In the genomic region with DNA sequence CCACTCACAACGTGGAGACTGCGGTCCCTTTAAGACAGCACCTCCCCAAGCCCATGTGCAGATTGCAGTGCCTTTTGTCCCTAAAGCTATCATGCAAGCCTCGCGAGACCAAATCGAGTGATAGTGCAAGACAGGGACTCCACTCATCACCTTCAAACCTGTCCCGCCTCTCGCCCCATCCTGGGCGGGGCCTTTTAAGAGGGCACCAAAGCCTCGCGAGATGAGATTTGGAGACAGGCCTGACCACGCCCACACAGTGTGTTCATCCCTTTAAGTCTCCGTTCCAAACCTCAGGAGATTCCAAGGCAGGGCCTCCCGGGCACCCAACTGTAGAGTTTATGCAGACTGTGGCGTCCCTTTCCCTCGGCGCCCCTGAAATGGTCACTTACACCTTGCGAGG, we compare ENCODE assay signal across 25 mouse cellular contexts.
A peak's percentile ranks its signal among the peaks of the same experiment; 100 is the strongest.
DNase-seq lines count a peak whose midpoint lies in the region; ATAC-seq lines count a peak whose summit lies in the region.
"Had no signal": no experiment of that assay in that cellular context is flagged by ENCODE, and none has a peak within 500 bp of the region (broad histone marks: within the 10 kb centered on the region; RNA-seq: fewer than 3 reads in every experiment).

No protein-coding gene starts in this region.

- H3K36me3 ChIP-seq in kidney, embryonic 15.5 days: no peaks in the 10 kb centered on the region
- no peaks in the 10 kb centered on the region for H3K36me3 ChIP-seq in kidney, embryonic 14.5 days (ENCODE audit: control insufficient read depth, insufficient read depth, low read length)
- H3K36me3 ChIP-seq in hindbrain, embryonic 10.5 days: no peaks in the 10 kb centered on the region
- H3K36me3 ChIP-seq: forebrain, embryonic 10.5 days; heart, embryonic 10.5 days; heart, embryonic 13.5 days; hindbrain, embryonic 12.5 days; hindbrain, embryonic 15.5 days had no signal

- H3K9me3 ChIP-seq in kidney, embryonic 15.5 days (replicated peaks): no peaks in the 10 kb centered on the region
- no peaks in the 10 kb centered on the region for H3K9me3 ChIP-seq in kidney, embryonic 14.5 days (ENCODE audit: control insufficient read depth, low read length)
- H3K9me3 ChIP-seq in hindbrain, embryonic 10.5 days: no peaks in the 10 kb centered on the region
- H3K9me3 ChIP-seq: forebrain, embryonic 10.5 days; forebrain, embryonic 13.5 days; heart, embryonic 10.5 days; heart, embryonic 13.5 days; hindbrain, embryonic 12.5 days; hindbrain, embryonic 15.5 days had no signal

- 0 out of 2 replicates have a peak, but pooled peaks cover 4% of the 10 kb centered on the region for H3K27me3 ChIP-seq in kidney, embryonic 15.5 days
- no peaks in the 10 kb centered on the region for H3K27me3 ChIP-seq in kidney, embryonic 14.5 days (ENCODE audit: control insufficient read depth, insufficient read depth, low read length)
- H3K27me3 ChIP-seq in hindbrain, embryonic 10.5 days (ENCODE audit: insufficient read depth, poor library complexity, severe bottlenecking): no peaks in the 10 kb centered on the region
- H3K27me3 ChIP-seq: CH12.LX; forebrain, embryonic 13.5 days; heart, embryonic 13.5 days; hindbrain, embryonic 12.5 days; hindbrain, embryonic 15.5 days had no signal

- no peak overlapping the region for H3K9ac ChIP-seq in kidney, embryonic 15.5 days
- no peak overlapping the region for H3K9ac ChIP-seq in kidney, embryonic 14.5 days (ENCODE audit: low read depth, low read length)
- H3K9ac ChIP-seq: forebrain, embryonic 13.5 days; heart, embryonic 13.5 days; hindbrain, embryonic 12.5 days; hindbrain, embryonic 15.5 days had no signal

- no peak overlapping the region for H3K27ac ChIP-seq in kidney, embryonic 15.5 days
- H3K27ac ChIP-seq in kidney, embryonic 14.5 days (ENCODE audit: low read depth, low read length): no peak overlapping the region
- H3K27ac ChIP-seq in hindbrain, embryonic 10.5 days: no peak overlapping the region
- H3K27ac ChIP-seq: forebrain, embryonic 10.5 days; forebrain, embryonic 13.5 days; heart, adult 2 months; heart, embryonic 10.5 days; heart, embryonic 13.5 days; hindbrain, embryonic 12.5 days; hindbrain, embryonic 15.5 days had no signal

- WGBS in kidney, embryonic 15.5 days: 89% methylated on average over 17 of the region's 17 CpGs
- 88% methylated on average over 17 of the region's 17 CpGs for WGBS in kidney, embryonic 14.5 days
- 87% methylated on average over 17 of the region's 17 CpGs for WGBS in hindbrain, embryonic 10.5 days

- no peaks in the 10 kb centered on the region for H3K4me1 ChIP-seq in kidney, embryonic 15.5 days
- no peaks in the 10 kb centered on the region for H3K4me1 ChIP-seq in kidney, embryonic 14.5 days (ENCODE audit: control insufficient read depth, insufficient read depth, low read length)
- no peaks in the 10 kb centered on the region for H3K4me1 ChIP-seq in hindbrain, embryonic 10.5 days (replicated peaks)
- H3K4me1 ChIP-seq: forebrain, embryonic 10.5 days; forebrain, embryonic 13.5 days; heart, embryonic 10.5 days; heart, embryonic 13.5 days; hindbrain, embryonic 12.5 days; hindbrain, embryonic 15.5 days had no signal

- DNase-seq in ES-CJ7 (ENCODE audit: low read depth, low spot score) (peak; percentile 28), ZHBTc4 (ENCODE audit: low read depth, low spot score) (peak; percentile 57)
- DNase-seq in lung, postnatal 36 days: no peak
- no peak for DNase-seq in hindbrain, embryonic 10.5 days (ENCODE audit: low spot score)
- DNase-seq: adrenal gland, adult 8-10 months; adrenal gland, postnatal 25 days; cerebellum, adult 11-12 months; cerebellum, adult 9-10 months; cerebellum, postnatal 14 days; gastrocnemius, postnatal 10 days; gastrocnemius, postnatal 36 days; heart, adult 2 months; heart, postnatal 14 days; heart, postnatal 4 days had no signal

- no peak overlapping the region for H3K4me3 ChIP-seq in kidney, embryonic 15.5 days (replicated peaks)
- no peak overlapping the region for H3K4me3 ChIP-seq in kidney, embryonic 14.5 days (ENCODE audit: low read length)
- no peak overlapping the region for H3K4me3 ChIP-seq in hindbrain, embryonic 10.5 days
- H3K4me3 ChIP-seq: forebrain, embryonic 10.5 days; forebrain, embryonic 13.5 days; heart, adult 2 months; heart, embryonic 10.5 days; heart, embryonic 13.5 days; hindbrain, embryonic 12.5 days; hindbrain, embryonic 15.5 days had no signal

- ATAC-seq in kidney, embryonic 15.5 days (replicated peaks; ENCODE audit: low FRiP score): 0 out of 2 replicates have a peak, but pooled peaks have one; percentile 40
- ATAC-seq in kidney, embryonic 14.5 days (ENCODE audit: low FRiP score, low TSS enrichment): no peak
- ATAC-seq: forebrain, embryonic 13.5 days; forebrain, embryonic 16.5 days; intestine, postnatal 0 days had no signal

- no peak overlapping the region for H3K4me2 ChIP-seq in kidney, embryonic 15.5 days
- no peak overlapping the region for H3K4me2 ChIP-seq in kidney, embryonic 14.5 days (replicated peaks; ENCODE audit: low read depth, low read length)
- H3K4me2 ChIP-seq: forebrain, embryonic 13.5 days; heart, embryonic 13.5 days; hindbrain, embryonic 12.5 days; hindbrain, embryonic 15.5 days had no signal

Comparison
In these comparisons a context has a peak if more than half of its experiments do, and no peak if none do; other contexts are left out.
1. DNase-seq: peak in ES-CJ7 (single experiment) and ZHBTc4 (single experiment); none in lung, postnatal 36 days (single experiment) and hindbrain, embryonic 10.5 days (single experiment).